Mouse (Mus musculus) spleen, embryonic (tissue): ENCODE data around the gene Asb3.
"Not testable (repeated sequence)": the region's sequence is repeated elsewhere in the genome, so short reads cannot be mapped to it uniquely, and the experiment has no call there.

Experiments used
- CTCF ChIA-PET: fragments of 350-600 bp; sonication (Branson Sonifier 250); formaldehyde crosslinking; loops from one replicate; lab custom pipeline; 2022; lab: Charles Lee

The Asb3 gene

DNA sequence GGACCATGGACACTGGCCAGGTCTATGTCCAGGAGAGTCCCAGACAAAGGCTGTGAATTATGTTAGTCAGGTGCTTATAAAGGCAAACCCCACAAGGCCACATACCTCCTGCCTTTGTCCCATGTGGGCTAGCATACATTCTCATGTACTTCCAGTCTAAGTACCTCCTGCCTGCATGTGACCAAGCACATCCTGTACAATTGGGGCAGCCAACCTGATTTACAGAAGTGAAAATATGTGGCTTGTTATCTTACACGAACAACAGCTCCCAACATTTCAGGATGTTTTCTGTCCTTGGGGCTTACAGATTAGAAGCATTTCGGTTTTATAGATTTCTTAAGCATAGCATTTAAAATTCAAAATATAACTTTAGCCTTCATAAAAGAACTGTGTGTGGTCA is 114.8 kb downstream of the Asb3 start:
- CTCF ChIA-PET, result no interaction called here

DNA sequence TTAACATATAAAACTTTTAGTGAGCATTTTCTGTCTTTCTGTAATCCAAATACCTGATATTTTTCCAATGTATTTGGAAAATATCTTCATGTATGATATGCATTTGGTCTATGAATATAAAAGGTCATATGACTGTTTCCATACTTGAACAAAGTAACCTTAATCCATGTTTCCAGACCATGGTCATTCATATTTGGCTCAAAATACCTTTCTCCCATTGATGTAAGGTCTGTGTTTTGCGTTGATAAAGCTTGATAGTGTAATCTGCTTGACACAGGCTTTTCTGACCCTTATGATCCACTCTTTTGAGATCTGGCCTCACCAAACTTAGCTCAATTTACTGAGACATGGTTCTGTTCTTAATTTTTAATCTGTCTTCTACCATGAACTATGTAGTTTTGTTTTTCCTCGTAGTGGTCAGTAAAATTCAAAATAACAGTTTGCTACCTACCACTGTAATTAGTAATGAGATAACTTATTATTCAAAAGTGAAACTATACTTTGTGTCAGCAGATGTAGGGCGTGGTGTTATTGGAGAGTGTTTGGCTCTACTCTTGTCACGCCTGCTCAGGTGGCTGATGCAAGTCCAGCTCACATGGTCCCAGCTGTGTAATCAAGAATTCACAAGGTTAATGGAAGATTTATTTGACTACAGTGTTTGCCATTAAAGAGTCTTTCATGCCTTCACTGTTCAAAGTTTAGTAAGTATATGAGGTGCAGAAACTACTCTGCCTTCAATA is 116.1 kb downstream of the Asb3 start:
- CTCF ChIA-PET, result no interaction called here

DNA sequence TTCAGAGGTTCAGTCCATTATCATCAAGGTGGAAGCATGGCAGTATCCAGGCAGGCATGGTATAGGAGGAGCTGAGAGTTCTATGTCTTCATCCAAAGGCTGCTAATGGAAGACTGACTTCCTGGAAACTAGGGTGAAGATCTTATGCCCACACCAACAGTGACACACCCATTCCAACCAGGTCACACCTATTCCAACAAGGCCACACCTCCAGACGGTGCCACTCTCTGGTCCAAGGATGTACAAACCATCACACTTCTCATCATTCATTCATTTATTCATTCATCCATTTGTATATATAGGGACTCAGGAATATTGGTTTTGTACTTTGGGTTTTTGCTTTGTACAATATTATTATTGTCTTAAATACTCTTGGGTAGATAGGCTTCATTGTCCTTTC is 124.5 kb downstream of the Asb3 start:
- CTCF ChIA-PET, result not testable (repeated sequence)

DNA sequence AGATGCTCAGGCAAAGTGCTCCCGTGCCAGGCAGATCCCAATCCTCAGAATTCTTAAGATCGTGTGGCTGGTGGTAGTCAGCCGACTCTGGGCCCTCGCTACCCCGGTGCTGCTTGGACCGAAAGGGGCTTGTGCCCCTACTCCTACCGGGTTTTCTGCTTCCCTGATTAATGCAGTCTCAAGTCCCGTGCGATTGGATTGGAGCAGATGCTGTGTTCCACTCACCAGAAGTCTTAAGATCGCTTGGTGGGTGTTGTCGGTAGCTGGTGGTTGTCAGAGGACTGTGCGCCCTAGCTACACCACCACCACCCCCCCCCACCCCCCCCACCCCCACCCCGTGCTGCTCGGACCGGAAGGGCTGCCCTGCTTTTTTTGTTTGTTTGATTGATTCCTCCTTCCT is 132.2 kb downstream of the Asb3 start:
- CTCF ChIA-PET, result not testable (repeated sequence)

- CTCF ChIA-PET, result no interaction called here
These were observed 149.7 kb downstream of the Asb3 start for GRCm38 (mm10) chr11:31034958-31035357.

DNA sequence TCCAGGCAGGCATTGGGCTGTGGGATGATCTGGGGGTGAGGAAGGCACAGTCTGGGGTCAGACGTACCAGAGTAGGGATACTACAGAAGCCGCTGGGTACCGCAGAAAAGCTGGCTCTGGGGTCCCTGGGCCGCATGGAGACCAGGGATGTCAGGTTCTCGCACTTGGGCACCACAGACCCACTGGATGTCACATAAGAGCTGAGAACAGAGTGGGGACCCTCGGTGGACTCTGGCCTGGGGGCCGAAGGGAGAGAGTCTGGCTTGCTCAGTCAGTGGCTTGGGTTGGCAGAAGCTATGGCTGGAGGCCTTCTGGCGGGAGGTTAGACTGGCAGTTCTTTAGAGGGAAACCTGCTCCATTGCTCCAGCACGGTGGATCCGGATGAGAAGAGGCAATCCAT is 204.8 kb downstream of the Asb3 start:
- CTCF ChIA-PET, result no interaction called here

GRCm38 (mm10) chr11:31090478-31090978 is 205.3 kb downstream of the Asb3 start:
- CTCF ChIA-PET, result no interaction called here

DNA sequence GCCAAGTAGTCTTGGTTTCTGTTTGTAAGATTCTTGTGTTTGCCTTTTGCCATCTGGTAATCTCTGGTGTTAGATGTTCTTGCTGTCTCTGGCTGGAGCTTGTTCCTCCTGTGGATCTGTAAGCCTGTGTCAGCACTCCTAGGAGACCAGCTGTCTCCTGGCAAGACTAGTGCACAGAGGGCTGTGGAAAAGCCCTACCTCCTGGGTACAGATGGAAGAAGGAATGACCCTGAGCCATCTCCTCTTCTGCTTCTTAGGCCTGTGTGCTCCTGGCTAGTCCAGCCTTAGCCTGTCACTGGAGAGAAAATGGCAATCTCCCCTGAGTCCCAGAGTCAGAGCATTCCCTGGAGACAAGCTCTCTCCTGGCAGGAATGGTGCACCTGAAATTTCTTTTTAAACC is 214.3 kb downstream of the Asb3 start:
- CTCF ChIA-PET, result not testable (repeated sequence)

- CTCF ChIA-PET, result no interaction called here
These were observed 217.0 kb downstream of the Asb3 start for GRCm38 (mm10) chr11:31102188-31102587.

- CTCF ChIA-PET, result no interaction called here
These were observed 220.1 kb downstream of the Asb3 start for GRCm38 (mm10) chr11:31105364-31105763.

- CTCF ChIA-PET, result not testable (repeated sequence)
These were observed 241.7 kb downstream of the Asb3 start for GRCm38 (mm10) chr11:31126964-31127363.

DNA sequence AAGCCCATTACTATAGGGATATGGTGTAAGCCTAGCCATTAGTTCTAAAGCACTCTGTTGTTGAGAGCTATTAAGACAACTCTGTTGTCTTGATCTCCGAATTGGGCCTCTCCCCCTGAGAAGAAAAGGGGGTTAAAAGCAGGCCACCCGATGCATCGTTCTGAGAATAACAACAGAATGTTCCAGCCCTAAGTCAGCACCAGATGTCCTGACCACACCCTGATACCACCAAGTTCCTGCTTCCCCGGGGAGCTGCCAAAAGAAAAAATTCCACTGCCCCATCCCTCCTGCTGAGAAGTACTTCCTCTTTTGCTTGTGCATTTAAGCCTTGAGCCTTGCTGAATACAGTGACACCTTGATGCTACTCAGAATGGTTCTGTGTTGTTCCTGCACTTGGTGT is 248.5 kb downstream of the Asb3 start:
- CTCF ChIA-PET, result interaction anchor here (0.7 kb wide), 1 partner anchor 12 kb away, joined by 3 read pairs; no protein-coding TSS in a partner anchor

- CTCF ChIA-PET, result not testable (repeated sequence)
These were observed 249.6 kb downstream of the Asb3 start for GRCm38 (mm10) chr11:31134824-31135223.

- CTCF ChIA-PET, result not testable (repeated sequence)
These were observed 253.2 kb downstream of the Asb3 start for GRCm38 (mm10) chr11:31138394-31138793.
